Mouse (Mus musculus) embryonic fibroblast, embryonic 13.5 days (primary cell): ENCODE measurements around the gene Ccdc187. TPM values are rescaled to one million over a fixed set of nuclear protein-coding genes. Genes with fewer than 3 reads are reported as not detected.

Experiments
- H3K27ac ChIP-seq: 2 replicates; pipeline ENCODE4 v1.5.1; 2012; ENCODE audit warnings: low read length, control low read depth, inconsistent platforms; ENCODE audit not compliant: insufficient read depth
- H3K4me1 ChIP-seq: 2 replicates; pipeline ENCODE4 v1.6.1; 2011; ENCODE audit warnings: low read length; ENCODE audit not compliant: control insufficient read depth, insufficient read depth
- H3K4me3 ChIP-seq: 2 replicates; pipeline ENCODE4 v1.5.1; 2011; ENCODE audit warnings: mild to moderate bottlenecking, control low read depth, low read length; ENCODE audit not compliant: insufficient read depth
- CTCF ChIP-seq: IDR thresholded peaks from 2 replicates; pipeline ENCODE4 v1.5.1; 2011; ENCODE audit warnings: mild to moderate bottlenecking, control low read depth, low read length, moderate library complexity, borderline replicate concordance; ENCODE audit not compliant: insufficient read depth
- POLR2A ChIP-seq: IDR thresholded peaks from 2 replicates; pipeline ENCODE4 v1.6.1; 2011; ENCODE audit warnings: low read depth, mild to moderate bottlenecking, control low read depth, low read length, moderate library complexity
- polyA plus RNA-seq: library from polyadenylated mRNA; stranded (reverse); fragments of >200 nt; gene quantifications from 2 replicates; pipeline ENCODE4 v1.2.4, GENCODE M21; 2011; ENCODE audit warnings: low read depth; ENCODE audit not compliant: missing spikeins, insufficient read length

The Ccdc187 gene
- polyA plus RNA-seq, 1 experiment = not detected

GRCm38 (mm10) chr2:26304711-26305110, 10.4 kb upstream of the Ccdc187 start:
- TF ChIP-seq CTCF = no peak
- no peak for TF ChIP-seq POLR2A
- no peak overlapping the region for H3K27ac ChIP-seq

GRCm38 (mm10) chr2:26302005-26302503, 7.7 kb upstream of the Ccdc187 start:
- Histone ChIP-seq H3K27ac (no peak overlapping the region), H3K4me3 (no peak overlapping the region), H3K4me1 (no peaks in the 10 kb centered on the region)
- no peak for TF ChIP-seq CTCF
- no peak for TF ChIP-seq POLR2A

More at GRCm38 (mm10) chr2:26304711-26305110, 10.4 kb upstream of the Ccdc187 start:
- H3K4me3 ChIP-seq = no peak overlapping the region
- H3K4me1 ChIP-seq = no peaks in the 10 kb centered on the region; the same call in 1 of the 2 replicates

GRCm38 (mm10) chr2:26300808-26301174, 6.4 kb upstream of the Ccdc187 start:
- Histone ChIP-seq H3K27ac (no peak overlapping the region), H3K4me1 (no peaks in the 10 kb centered on the region), H3K4me3 (no peak overlapping the region)
- TF ChIP-seq POLR2A (no peak), CTCF (peak; percentile 86)

- TF ChIP-seq POLR2A (no peak), CTCF (no peak)
- Histone ChIP-seq H3K4me3 (no peak overlapping the region), H3K4me1 (no peaks in the 10 kb centered on the region), H3K27ac (no peak overlapping the region)
These were observed 5.9 kb upstream of the Ccdc187 start for GRCm38 (mm10) chr2:26300161-26300807.

- Histone ChIP-seq H3K4me1 (no peaks in the 10 kb centered on the region), H3K4me3 (no peak overlapping the region), H3K27ac (no peak overlapping the region)
- TF ChIP-seq POLR2A (no peak), CTCF (no peak)
These were observed 5.0 kb upstream of the Ccdc187 start for GRCm38 (mm10) chr2:26299336-26299735.

- Histone ChIP-seq H3K27ac (no peak overlapping the region), H3K4me1 (no peaks in the 10 kb centered on the region), H3K4me3 (no peak overlapping the region)
- TF ChIP-seq POLR2A = no peak
- no peak for TF ChIP-seq CTCF
These were observed 4.5 kb upstream of the Ccdc187 start for GRCm38 (mm10) chr2:26298856-26299230.

GRCm38 (mm10) chr2:26298208-26298855, 4.0 kb upstream of the Ccdc187 start:
- TF ChIP-seq CTCF (no peak), POLR2A (no peak)
- Histone ChIP-seq H3K27ac (no peak overlapping the region), H3K4me3 (no peak overlapping the region), H3K4me1 (no peaks in the 10 kb centered on the region)

- no peak overlapping the region for H3K4me3 ChIP-seq
- no peak overlapping the region for H3K27ac ChIP-seq
- TF ChIP-seq CTCF (no peak), POLR2A (no peak)
- H3K4me1 ChIP-seq = no peaks in the 10 kb centered on the region
These were observed 2.3 kb upstream of the Ccdc187 start for GRCm38 (mm10) chr2:26296606-26297195.

GRCm38 (mm10) chr2:26290133-26290532, 4.2 kb downstream of the Ccdc187 start:
- no peak overlapping the region for H3K27ac ChIP-seq
- H3K4me1 ChIP-seq = no peaks in the 10 kb centered on the region
- H3K4me3 ChIP-seq = no peak overlapping the region
- TF ChIP-seq CTCF (no peak), POLR2A (no peak)

- Histone ChIP-seq H3K4me3 (no peak overlapping the region), H3K4me1 (no peaks in the 10 kb centered on the region), H3K27ac (no peak overlapping the region)
- no peak for TF ChIP-seq CTCF
- no peak for TF ChIP-seq POLR2A
These were observed 8.0 kb downstream of the Ccdc187 start for GRCm38 (mm10) chr2:26286391-26286790.

GRCm38 (mm10) chr2:26285804-26286203, 8.6 kb downstream of the Ccdc187 start:
- H3K4me3 ChIP-seq = no peak overlapping the region
- TF ChIP-seq CTCF (no peak), POLR2A (no peak)
- no peak overlapping the region for H3K27ac ChIP-seq
- no peaks in the 10 kb centered on the region for H3K4me1 ChIP-seq
